Comparison of ENCODE assay signal across 11 mouse cellular contexts in genomic region chr17:25807452-25807851, GRCm38 (mm10). TPM values are rescaled to one million over a fixed set of nuclear protein-coding genes. Genes with fewer than 3 reads are reported as not detected.
"Had no signal": no experiment of that assay in that cellular context is flagged by ENCODE, and none has a peak within 500 bp of the region (broad histone marks: within the 10 kb centered on the region; RNA-seq: fewer than 3 reads in every experiment).

No protein-coding gene starts in this region.

RNA-seq across cellular contexts. Expression of gene Fbxl16, which starts 1.4 kb away (rescaled TPM):
- total RNA-seq: megakaryocyte progenitor cell, adult 5-6 weeks; monocyte, adult 5-6 weeks; neutrophil, adult 5-6 weeks had no signal

RNA-seq across cellular contexts. Expression of gene AC134908.4, which starts 12.0 kb away (rescaled TPM):
- total RNA-seq: megakaryocyte progenitor cell, adult 5-6 weeks; monocyte, adult 5-6 weeks; neutrophil, adult 5-6 weeks had no signal
- polyA plus RNA-seq: liver, embryonic 16.5 days; lung, postnatal 0 days; macrophage; midbrain, embryonic 11.5 days; midbrain, embryonic 14.5 days; midbrain, embryonic 16.5 days; stomach, embryonic 15.5 days; urinary bladder, adult 2 months had no signal
